Mouse (Mus musculus) fibroblast of lung, adult 2 months (primary cell): ENCODE results near the gene Dazap2.
"Not testable (repeated sequence)": the region's sequence is repeated elsewhere in the genome, so short reads cannot be mapped to it uniquely, and the experiment has no call there.

Experiments used
- DNase-seq: peaks from one replicate; pipeline ENCODE4 v3.0.0-alpha.2; 2011; ENCODE audit warnings: low read depth

The Dazap2 gene

GRCm38 (mm10) chr15:100614996-100615824 lies at the start of gene Dazap2:
Dazap2 (plus strand) TSS chr15:100615349.
- peak; percentile 86 for DNase-seq

- DNase-seq = no peak
These were observed 48.6 kb upstream of the Dazap2 start for GRCm38 (mm10) chr15:100566531-100566930.

GRCm38 (mm10) chr15:100569239-100569638 lies 45.9 kb upstream of the Dazap2 start:
- DNase-seq = no peak

GRCm38 (mm10) chr15:100573946-100574345 lies 41.2 kb upstream of the Dazap2 start:
- DNase-seq = peak; percentile 43

- DNase-seq = no peak
These were observed 40.8 kb upstream of the Dazap2 start for GRCm38 (mm10) chr15:100574378-100574777.

GRCm38 (mm10) chr15:100575366-100575765 lies 39.8 kb upstream of the Dazap2 start:
- no peak for DNase-seq

- no peak for DNase-seq
These were observed 38.8 kb upstream of the Dazap2 start for GRCm38 (mm10) chr15:100576392-100576791.

- DNase-seq = no peak
These were observed 38.3 kb upstream of the Dazap2 start for GRCm38 (mm10) chr15:100576810-100577209.

GRCm38 (mm10) chr15:100577972-100578371 lies 37.2 kb upstream of the Dazap2 start:
- no peak for DNase-seq

- DNase-seq = no peak
These were observed 35.0 kb upstream of the Dazap2 start for GRCm38 (mm10) chr15:100580108-100580507.

GRCm38 (mm10) chr15:100585931-100586330 lies 29.2 kb upstream of the Dazap2 start:
- no peak for DNase-seq

- no peak for DNase-seq
These were observed 28.0 kb upstream of the Dazap2 start for GRCm38 (mm10) chr15:100587166-100587565.

- no peak for DNase-seq
These were observed 26.9 kb upstream of the Dazap2 start for GRCm38 (mm10) chr15:100588297-100588696.

GRCm38 (mm10) chr15:100590436-100590835 lies 24.7 kb upstream of the Dazap2 start:
- no peak for DNase-seq

- DNase-seq = no peak
These were observed 22.3 kb upstream of the Dazap2 start for GRCm38 (mm10) chr15:100592817-100593216.

GRCm38 (mm10) chr15:100598287-100598882 lies 16.8 kb upstream of the Dazap2 start:
- DNase-seq = no peak

- DNase-seq = no peak
These were observed 16.3 kb upstream of the Dazap2 start for GRCm38 (mm10) chr15:100598883-100599275.

- DNase-seq = no peak
These were observed 15.7 kb upstream of the Dazap2 start, which contains the start of gene Pou6f1 for GRCm38 (mm10) chr15:100599276-100600046. Pou6f1 (minus strand) TSS chr15:100599984.

- DNase-seq = peak; percentile 34
These were observed 15.0 kb upstream of the Dazap2 start for GRCm38 (mm10) chr15:100600047-100600695.

GRCm38 (mm10) chr15:100600696-100601272 lies 14.4 kb upstream of the Dazap2 start:
- no peak for DNase-seq

GRCm38 (mm10) chr15:100601669-100602068 lies 13.5 kb upstream of the Dazap2 start:
- DNase-seq = no peak

GRCm38 (mm10) chr15:100606677-100607076 lies 8.5 kb upstream of the Dazap2 start:
- DNase-seq = not testable (repeated sequence)
